16 mouse cellular contexts compared by ENCODE assay signal in genomic region chr6:124506991-124507390, GRCm38 (mm10). TPM values are rescaled to one million over a fixed set of nuclear protein-coding genes. Genes with fewer than 3 reads are reported as not detected.
"Had no signal": no experiment of that assay in that cellular context is flagged by ENCODE, and none has a peak within 500 bp of the region (broad histone marks: within the 10 kb centered on the region; RNA-seq: fewer than 3 reads in every experiment).

No protein-coding gene starts in this region.

- H3K4me3 ChIP-seq: kidney, embryonic 15.5 days; left cerebral cortex, adult 2 months; limb, embryonic 12.5 days; limb, embryonic 15.5 days; liver, embryonic 13.5 days had no signal

- DNase-seq: kidney, postnatal 10 days; kidney, postnatal 36 days; layer of hippocampus, postnatal 36 days; left cerebral cortex, postnatal 4 days; liver, embryonic 13.5 days; lung, adult 2 months; lung, postnatal 14 days; lung, postnatal 4 days; midbrain, embryonic 14.5 days; thymus, adult 18-20 months; thymus, postnatal 36 days had no signal

- H3K4me1 ChIP-seq: kidney, embryonic 15.5 days; limb, embryonic 12.5 days; limb, embryonic 15.5 days; liver, embryonic 13.5 days had no signal

- H3K27me3 ChIP-seq: kidney, embryonic 15.5 days; limb, embryonic 12.5 days; limb, embryonic 15.5 days; liver, embryonic 13.5 days had no signal

- H3K27ac ChIP-seq: kidney, embryonic 15.5 days; left cerebral cortex, adult 2 months; limb, embryonic 12.5 days; limb, embryonic 15.5 days; liver, embryonic 13.5 days had no signal

RNA-seq across cellular contexts. Expression of gene C1ra, which starts 5.2 kb away (rescaled TPM):
- polyA plus RNA-seq: midbrain, embryonic 11.5 days had no signal
